Mouse (Mus musculus) cerebellum, postnatal 14 days (tissue): ENCODE measurements around the gene Lmf2.

Experiments used
- DNase-seq, 2 experiments: peaks; one replicate each; pipeline ENCODE4 v3.0.0; 2021; ENCODE audit warnings: mixed read lengths in 2 of 2

The Lmf2 gene

GRCm38 (mm10) chr15:89355241-89356187, at the start of gene Lmf2, which contains the start of gene Ncaph2:
Gene Lmf2 (minus strand): TSS chr15:89355659.
Gene Ncaph2 (plus strand): TSS chr15:89355719.
- peak; percentile 96 to 98 for DNase-seq

GRCm38 (mm10) chr15:89404831-89405623, 49.6 kb upstream of the Lmf2 start:
- DNase-seq: no peak

- no peak for DNase-seq
Measured at GRCm38 (mm10) chr15:89402471-89402870, 47.0 kb upstream of the Lmf2 start.

- DNase-seq: no peak
Measured at GRCm38 (mm10) chr15:89399716-89400115, 44.3 kb upstream of the Lmf2 start.

GRCm38 (mm10) chr15:89398146-89398545, 42.7 kb upstream of the Lmf2 start:
- DNase-seq: peak; percentile 38 to 42

GRCm38 (mm10) chr15:89396883-89397282, 41.4 kb upstream of the Lmf2 start:
- DNase-seq: no peak

GRCm38 (mm10) chr15:89390081-89390480, 34.6 kb upstream of the Lmf2 start:
- peak; percentile 50 to 76 for DNase-seq

- peak in 1 of 2 experiments; percentile 7 for DNase-seq
Measured at GRCm38 (mm10) chr15:89387127-89387526, 31.7 kb upstream of the Lmf2 start.

GRCm38 (mm10) chr15:89384617-89385016, 29.2 kb upstream of the Lmf2 start, which contains the start of gene Klhdc7b:
Gene Klhdc7b (plus strand): TSS chr15:89384917.
- DNase-seq: peak in 1 of 2 experiments; percentile 3

- peak; percentile 69 for DNase-seq
Measured at GRCm38 (mm10) chr15:89379429-89379828, 24.0 kb upstream of the Lmf2 start.

- DNase-seq: peak; percentile 81 to 87
Measured at GRCm38 (mm10) chr15:89378831-89379401, 23.5 kb upstream of the Lmf2 start, which contains the start of gene Odf3b. Gene Odf3b (minus strand): TSS chr15:89379282.

GRCm38 (mm10) chr15:89377938-89378828, 22.7 kb upstream of the Lmf2 start:
- no peak for DNase-seq

GRCm38 (mm10) chr15:89377362-89377761, 21.9 kb upstream of the Lmf2 start:
- peak in 1 of 2 experiments; percentile 15 for DNase-seq

- no peak for DNase-seq
Measured at GRCm38 (mm10) chr15:89376957-89377356, 21.5 kb upstream of the Lmf2 start, which contains the start of gene Tymp. Gene Tymp (minus strand): TSS chr15:89377039.

GRCm38 (mm10) chr15:89376040-89376439, 20.6 kb upstream of the Lmf2 start:
- no peak for DNase-seq

- no peak for DNase-seq
Measured at GRCm38 (mm10) chr15:89374801-89375534, 19.5 kb upstream of the Lmf2 start.

- DNase-seq: no peak
Measured at GRCm38 (mm10) chr15:89374340-89374739, 18.9 kb upstream of the Lmf2 start.

- peak; percentile 98 to 99 for DNase-seq
Measured at GRCm38 (mm10) chr15:89373762-89374248, 18.3 kb upstream of the Lmf2 start, which contains the start of gene Sco2. Gene Sco2 (minus strand): TSS chr15:89373846.

- peak; percentile 86 to 87 for DNase-seq
Measured at GRCm38 (mm10) chr15:89373027-89373761, 17.7 kb upstream of the Lmf2 start.

GRCm38 (mm10) chr15:89372536-89372935, 17.1 kb upstream of the Lmf2 start:
- peak in 1 of 2 experiments; percentile 24 for DNase-seq
